Mouse (Mus musculus) heart, embryonic 14.5 days (tissue): ENCODE results near the gene Akap13. TPM values are rescaled to one million over a fixed set of nuclear protein-coding genes. Genes with fewer than 3 reads are reported as not detected.

ENCODE experiments used
- ATAC-seq: fragments of 200-750 bp; cut with Nextera tagmentation; 2 replicates; pipeline ENCODE4 v1.8.0; 2017; ENCODE audit warnings: low read depth, moderate TSS enrichment; ENCODE audit not compliant: insufficient number of reproducible peaks, insufficient read depth, low FRiP score
- H3K27ac ChIP-seq, 2 experiments: fragments of 200-500 bp in 1 of 2; fragments of 300-500 bp in 1 of 2; sonication (generic) in 1 of 2; replicated peaks in 1 of 2; 2 replicates each; pipeline ENCODE4 v1.5.1; 2012 to 2014; ENCODE audit warnings: low read depth in 2 of 2, low read length in 2 of 2, control low read depth in 1 of 2, mild to moderate bottlenecking in 1 of 2, mixed read lengths in 1 of 2; ENCODE audit not compliant: control insufficient read depth in 1 of 2, insufficient read depth in 1 of 2
- H3K27me3 ChIP-seq: fragments of 300-500 bp; sonication (generic); 2 replicates; pipeline ENCODE4 v1.6.1; 2014; ENCODE audit warnings: mild to moderate bottlenecking, low read length, control low read depth; ENCODE audit not compliant: control insufficient read depth, insufficient read depth
- H3K36me3 ChIP-seq: fragments of 300-500 bp; sonication (generic); 2 replicates; pipeline ENCODE4 v1.6.1; 2014; ENCODE audit warnings: mild to moderate bottlenecking, control low read depth, low read length, mixed read lengths; ENCODE audit not compliant: control insufficient read depth, insufficient read depth
- H3K4me1 ChIP-seq, 2 experiments: fragments of 200-500 bp in 1 of 2; fragments of 300-500 bp in 1 of 2; sonication (generic) in 1 of 2; 2 replicates each; pipeline ENCODE4 v1.6.1; 2012 to 2014; ENCODE audit warnings: low read length in 2 of 2, control low read depth in 1 of 2, mixed read lengths in 1 of 2; ENCODE audit not compliant: control insufficient read depth in 2 of 2, insufficient read depth in 2 of 2
- H3K4me2 ChIP-seq: fragments of 300-500 bp; sonication (generic); 2 replicates; pipeline ENCODE4 v1.6.1; 2014; ENCODE audit warnings: mild to moderate bottlenecking, low read length
- H3K4me3 ChIP-seq, 2 experiments: fragments of 200-500 bp in 1 of 2; fragments of 300-500 bp in 1 of 2; sonication (generic) in 1 of 2; 2 replicates each; pipeline ENCODE4 v1.5.1; 2012 to 2014; ENCODE audit warnings: low read length in 2 of 2, mild to moderate bottlenecking in 2 of 2, control low read depth in 1 of 2, low read depth in 1 of 2, moderate library complexity in 1 of 2; ENCODE audit not compliant: control insufficient read depth in 1 of 2, insufficient read depth in 1 of 2
- H3K9ac ChIP-seq: fragments of 300-500 bp; sonication (generic); 2 replicates; pipeline ENCODE4 v1.6.1; 2014; ENCODE audit warnings: mild to moderate bottlenecking, low read length
- H3K9me3 ChIP-seq: fragments of 300-500 bp; sonication (generic); 2 replicates; pipeline ENCODE4 v1.6.1; 2016; ENCODE audit warnings: low read length, control low read depth; ENCODE audit not compliant: control insufficient read depth
- WGBS: fragments of 180-500 bp; shearing (Covaris S2); extraction: QIAGEN DNeasy Blood & Tissue Kit; methylation state at CpG from one replicate; pipeline ENCODE4 v1.1.7; 2014; 5-methylcytosine and 5-hydroxymethylcytosine counted together
- polyA plus RNA-seq: library from polyadenylated mRNA; unstranded; fragments of >200 nt; fragmentation: Nextera tagmentation; extraction: Ambion mirVana; gene quantifications from 2 replicates; pipeline ENCODE4 v1.2.1, GENCODE M21; 2014

The Akap13 gene
- polyA plus RNA-seq, 1 experiment from 2014 or later = 54.9 TPM

DNA sequence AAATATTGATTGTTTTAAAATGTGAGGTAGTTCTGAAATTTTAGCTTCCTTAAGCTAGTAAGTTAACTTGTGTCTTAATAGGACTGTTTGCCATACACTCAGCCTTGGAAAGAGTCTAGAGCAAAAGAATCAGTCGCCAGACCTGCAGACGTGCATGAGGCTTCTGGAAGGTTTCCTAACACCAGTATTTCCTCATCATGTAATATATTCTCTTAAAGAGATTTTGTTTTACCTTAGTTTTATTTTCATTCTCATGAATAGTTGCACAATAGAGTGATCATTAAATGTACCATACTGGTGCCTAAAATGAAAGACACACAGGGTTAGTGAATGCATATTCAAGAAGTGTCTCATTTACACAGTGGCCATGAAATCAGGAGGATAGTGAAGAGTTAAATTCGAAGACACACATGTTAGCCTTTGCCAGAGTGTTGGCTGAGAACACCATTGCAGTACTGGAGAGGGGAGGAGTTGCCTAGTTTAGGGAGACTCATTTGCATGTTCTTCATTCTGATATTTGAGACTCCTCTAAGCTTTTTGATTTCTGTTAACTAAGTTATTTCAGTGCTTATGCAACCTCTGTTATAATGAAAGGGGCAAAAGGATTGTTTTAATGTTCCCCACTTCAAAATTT lies 198.5 kb downstream of the Akap13 start:
- no peak overlapping the region for H3K4me2 ChIP-seq
- H3K4me3 ChIP-seq = no peak overlapping the region
- peaks cover 2 to 10% of the 10 kb centered on the region in 2 experiments; a peak in 2 of 4 replicates for H3K4me1 ChIP-seq
- H3K36me3 ChIP-seq = 0 out of 2 replicates have a peak, but pooled peaks cover 12% of the 10 kb centered on the region
- H3K27me3 ChIP-seq = no peaks in the 10 kb centered on the region
- no peak overlapping the region; a peak in 1 of 4 replicates for H3K27ac ChIP-seq
- no peak for ATAC-seq
- no peaks in the 10 kb centered on the region for H3K9me3 ChIP-seq
- no peak overlapping the region for H3K9ac ChIP-seq
- 54% methylated on average over 3 of the region's 3 CpGs for WGBS

- Histone ChIP-seq H3K9me3 (no peaks in the 10 kb centered on the region), H3K27ac (peak overlapping the region in 1 of 2 experiments; percentile 44; a peak in 1 of 4 replicates)
- ATAC-seq = no peak
Observed at GRCm38 (mm10) chr7:75655180-75656074, 200.1 kb downstream of the Akap13 start.

GRCm38 (mm10) chr7:75656297-75656852 lies 201.0 kb downstream of the Akap13 start:
- H3K4me2 ChIP-seq = no peak overlapping the region
- H3K36me3 ChIP-seq = 0 out of 2 replicates have a peak, but pooled peaks cover 7% of the 10 kb centered on the region
- H3K27me3 ChIP-seq = no peaks in the 10 kb centered on the region
- H3K27ac ChIP-seq = no peak overlapping the region
- no peak for ATAC-seq
- H3K9ac ChIP-seq = no peak overlapping the region
- H3K4me1 ChIP-seq = peaks cover 2 to 10% of the 10 kb centered on the region in 2 experiments; a peak in 2 of 4 replicates
- H3K9me3 ChIP-seq = no peaks in the 10 kb centered on the region
- no peak overlapping the region for H3K4me3 ChIP-seq
- WGBS = 78% methylated on average over 9 of the region's 9 CpGs

More at GRCm38 (mm10) chr7:75655180-75656074, 200.1 kb downstream of the Akap13 start:
- Histone ChIP-seq H3K4me2 (peak overlapping the region; percentile 31), H3K27me3 (no peaks in the 10 kb centered on the region), H3K4me1 (peaks cover 2 to 10% of the 10 kb centered on the region in 2 experiments; a peak in 2 of 4 replicates), H3K36me3 (0 out of 2 replicates have a peak, but pooled peaks cover 7% of the 10 kb centered on the region), H3K4me3 (no peak overlapping the region), H3K9ac (no peak overlapping the region)
- WGBS = 69% methylated on average over 11 of the region's 11 CpGs

DNA sequence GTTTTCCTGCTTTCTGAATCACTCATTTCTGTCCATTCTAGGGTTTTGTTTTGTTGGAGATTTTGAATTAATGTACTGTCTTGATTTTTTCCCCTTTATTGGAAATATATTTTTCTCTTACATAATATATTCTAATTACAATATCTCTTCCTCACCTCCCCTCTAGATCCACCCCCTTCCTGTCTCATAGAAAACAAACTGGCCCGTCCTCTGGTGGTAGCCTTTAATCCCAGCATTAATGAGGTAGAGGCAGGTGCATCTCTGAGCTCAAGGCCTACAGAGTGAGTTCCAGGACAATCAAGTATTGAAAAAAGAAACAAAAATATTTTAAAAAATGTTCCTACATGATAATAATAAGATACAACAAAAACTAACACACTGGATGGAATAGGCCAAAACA lies 201.6 kb downstream of the Akap13 start:
- no peak for ATAC-seq
- H3K4me1 ChIP-seq = peaks cover 2 to 10% of the 10 kb centered on the region in 2 experiments; a peak in 2 of 4 replicates
- no peak overlapping the region for H3K4me3 ChIP-seq
- H3K9me3 ChIP-seq = no peaks in the 10 kb centered on the region
- H3K36me3 ChIP-seq = 0 out of 2 replicates have a peak, but pooled peaks cover 7% of the 10 kb centered on the region
- no peak overlapping the region for H3K4me2 ChIP-seq
- H3K27ac ChIP-seq = no peak overlapping the region
- no peaks in the 10 kb centered on the region for H3K27me3 ChIP-seq
- H3K9ac ChIP-seq = no peak overlapping the region
- WGBS = 83% methylated on average over 1 of the region's 1 CpGs

DNA sequence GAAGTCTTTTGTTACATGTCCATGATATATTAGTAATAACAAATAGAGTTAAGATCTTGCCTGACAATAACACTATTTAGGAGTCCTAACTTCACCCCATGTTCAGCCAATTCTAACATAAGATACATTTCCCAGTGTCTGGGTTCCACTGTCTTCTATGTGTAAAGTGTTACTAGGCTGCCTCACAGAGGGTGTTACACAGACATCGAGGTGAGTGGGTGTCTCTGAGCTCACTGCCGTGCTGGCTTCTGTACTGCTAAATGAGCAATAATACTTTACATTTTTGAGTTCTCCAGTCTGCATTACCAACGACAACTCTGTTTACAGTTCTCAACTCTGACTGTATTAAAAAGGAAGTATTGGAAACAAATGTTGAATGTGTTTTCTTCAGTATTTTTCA lies 209.1 kb downstream of the Akap13 start:
- ATAC-seq = no peak
- no peak overlapping the region for H3K4me3 ChIP-seq
- H3K4me2 ChIP-seq = no peak overlapping the region
- peaks cover 2 to 16% of the 10 kb centered on the region in 2 experiments for H3K4me1 ChIP-seq
- 83% methylated on average over 3 of the region's 3 CpGs for WGBS
- H3K9me3 ChIP-seq = no peaks in the 10 kb centered on the region
- no peaks in the 10 kb centered on the region for H3K27me3 ChIP-seq
- no peak overlapping the region for H3K27ac ChIP-seq
- H3K36me3 ChIP-seq = peaks cover 46% of the 10 kb centered on the region
- no peak overlapping the region for H3K9ac ChIP-seq

DNA sequence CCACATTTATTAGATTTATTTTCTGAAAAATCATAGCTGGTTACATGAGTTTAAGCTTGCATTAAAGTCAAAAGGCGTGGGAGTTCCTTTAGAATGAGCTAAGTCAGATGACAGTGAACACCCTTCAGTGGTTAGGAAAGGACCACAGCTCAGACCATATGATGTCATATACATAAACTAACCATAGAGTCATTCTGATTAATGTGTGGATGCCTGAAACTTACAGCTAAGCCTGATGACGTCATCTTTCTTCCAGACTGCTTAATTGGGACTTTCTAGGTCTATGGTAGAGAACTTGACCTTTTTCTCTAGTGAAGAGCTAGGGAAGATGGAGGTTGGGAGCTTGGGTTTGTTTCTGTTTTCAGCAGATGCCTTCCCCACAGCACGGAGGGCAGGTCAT lies 211.6 kb downstream of the Akap13 start:
- H3K4me3 ChIP-seq = no peak overlapping the region
- H3K4me2 ChIP-seq = no peak overlapping the region
- ATAC-seq = no peak
- H3K27ac ChIP-seq = peak overlapping the region in 1 of 2 experiments; percentile 53; a peak in 1 of 4 replicates
- H3K9ac ChIP-seq = no peak overlapping the region
- peaks cover 4 to 18% of the 10 kb centered on the region in 2 experiments for H3K4me1 ChIP-seq
- no peaks in the 10 kb centered on the region for H3K9me3 ChIP-seq
- 69% methylated on average over 3 of the region's 3 CpGs for WGBS
- H3K27me3 ChIP-seq = no peaks in the 10 kb centered on the region
- H3K36me3 ChIP-seq = peaks cover 52% of the 10 kb centered on the region

DNA sequence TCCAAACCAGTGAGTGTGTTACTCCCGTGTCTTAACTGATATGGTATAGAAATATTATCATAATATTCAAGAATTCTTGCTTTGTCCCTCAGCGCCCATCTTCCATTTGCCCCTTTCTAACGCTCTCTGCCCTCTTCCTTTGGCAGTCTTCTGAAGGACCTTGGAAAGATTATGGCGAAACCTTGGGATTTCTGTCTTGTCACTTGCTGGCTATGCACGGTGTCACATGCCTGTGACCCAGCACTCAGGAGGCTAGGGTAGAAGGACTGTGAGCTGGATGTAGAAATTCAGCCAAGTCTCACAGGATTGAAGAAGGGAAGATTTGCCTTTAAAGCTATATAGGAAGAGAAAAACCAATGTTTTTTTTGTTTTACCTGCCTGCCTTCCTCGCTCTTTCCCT lies 212.2 kb downstream of the Akap13 start:
- 85% methylated on average over 6 of the region's 6 CpGs for WGBS
- Histone ChIP-seq H3K4me2 (no peak overlapping the region), H3K36me3 (peaks cover 52% of the 10 kb centered on the region), H3K9me3 (no peaks in the 10 kb centered on the region), H3K9ac (no peak overlapping the region), H3K4me1 (peaks cover 4 to 18% of the 10 kb centered on the region in 2 experiments), H3K4me3 (no peak overlapping the region), H3K27me3 (no peaks in the 10 kb centered on the region), H3K27ac (peak overlapping the region in 1 of 2 experiments; percentile 53; a peak in 2 of 4 replicates)
- ATAC-seq = no peak
